In genomic region chr4:120805816-120806215, GRCm38 (mm10) we compare ENCODE assay signal across 23 mouse cellular contexts. TPM values are rescaled to one million over a fixed set of nuclear protein-coding genes. Genes with fewer than 3 reads are reported as not detected.
DNase-seq lines count a peak whose midpoint lies in the region; ATAC-seq and TF ChIP-seq lines count a peak whose summit lies in the region.
"Had no signal": no experiment of that assay in that cellular context is flagged by ENCODE, and none has a peak within 500 bp of the region (broad histone marks: within the 10 kb centered on the region; RNA-seq: fewer than 3 reads in every experiment).

No protein-coding gene starts in this region.

- TF ChIP-seq POLR2A in liver, adult 2 months (IDR thresholded peaks at IDR 0.05; ENCODE audit: extremely low read depth, insufficient read depth, low read length), result no peak

- intact Hi-C loops in heart, postnatal 10 days (cut with DNase I), result no loop called here

- H3K9ac ChIP-seq in heart, postnatal 0 days (replicated peaks; ENCODE audit: low read depth, low read length), result no peak overlapping the region
- no peak overlapping the region for H3K9ac ChIP-seq in liver, adult 2 months (ENCODE audit: low read depth, low read length)
- H3K9ac ChIP-seq in midbrain, postnatal 0 days (replicated peaks; ENCODE audit: low read length, poor library complexity, severe bottlenecking), result no peak overlapping the region
- H3K9ac ChIP-seq: intestine, embryonic 15.5 days; limb, embryonic 12.5 days; lung, embryonic 14.5 days; midbrain, embryonic 12.5 days had no signal

- DNase-seq in heart, adult 11 months, result peak; percentile 82
- DNase-seq in heart, embryonic 10.5 days (ENCODE audit: low spot score), result no peak
- DNase-seq in heart, postnatal 0 days (ENCODE audit: low spot score), result no peak
- DNase-seq in heart, postnatal 10 days, result no peak
- DNase-seq in liver, adult 2 months (ENCODE audit: extremely low read depth, low read depth, low spot score), result peak; percentile 88
- no peak for DNase-seq in liver
- peak; percentile 61 for DNase-seq in yolk sac, embryonic 10.5 days (ENCODE audit: low spot score)
- DNase-seq in midbrain, postnatal 0 days (ENCODE audit: low spot score), result no peak
- DNase-seq: adrenal gland, postnatal 25 days; cerebellum, adult 9-10 months; kidney, postnatal 4 days; lung, embryonic 14.5 days had no signal

- no peaks in the 10 kb centered on the region for H3K27me3 ChIP-seq in heart, embryonic 10.5 days (ENCODE audit: insufficient read depth, poor library complexity, severe bottlenecking)
- H3K27me3 ChIP-seq in heart, postnatal 0 days (ENCODE audit: control insufficient read depth, insufficient read depth, low read length), result no peaks in the 10 kb centered on the region
- H3K27me3 ChIP-seq in liver, adult 2 months (ENCODE audit: control insufficient read depth, insufficient read depth, low read length), result no peaks in the 10 kb centered on the region
- no peaks in the 10 kb centered on the region for H3K27me3 ChIP-seq in midbrain, postnatal 0 days (ENCODE audit: insufficient read depth, low read length)
- H3K27me3 ChIP-seq: intestine, embryonic 15.5 days; limb, embryonic 12.5 days; midbrain, embryonic 12.5 days had no signal

- peak overlapping the region; percentile 15; the same call in 1 of the 2 replicates for H3K4me2 ChIP-seq in heart, postnatal 0 days (ENCODE audit: low read depth, low read length)
- H3K4me2 ChIP-seq in midbrain, postnatal 0 days (ENCODE audit: low read depth, low read length, poor library complexity, severe bottlenecking), result no peak overlapping the region
- H3K4me2 ChIP-seq: intestine, embryonic 15.5 days; limb, embryonic 12.5 days; lung, embryonic 14.5 days; midbrain, embryonic 12.5 days had no signal

- no peaks in the 10 kb centered on the region for H3K9me3 ChIP-seq in heart, embryonic 10.5 days
- H3K9me3 ChIP-seq in heart, postnatal 0 days (replicated peaks; ENCODE audit: control insufficient read depth, low read length), result no peaks in the 10 kb centered on the region
- no peaks in the 10 kb centered on the region for H3K9me3 ChIP-seq in midbrain, postnatal 0 days (ENCODE audit: low read length)
- H3K9me3 ChIP-seq: hindbrain, embryonic 10.5 days; intestine, embryonic 15.5 days; limb, embryonic 12.5 days; midbrain, embryonic 12.5 days had no signal

- peaks cover 24% of the 10 kb centered on the region; the same call in 1 of the 2 replicates for H3K79me2 ChIP-seq in liver, adult 2 months (ENCODE audit: control insufficient read depth, insufficient read depth, low read length)

- peaks cover 14% of the 10 kb centered on the region; the same call in 1 of the 2 replicates for H3K36me3 ChIP-seq in heart, embryonic 10.5 days
- H3K36me3 ChIP-seq in heart, postnatal 0 days (replicated peaks; ENCODE audit: control insufficient read depth, insufficient read depth, low read length), result no peaks in the 10 kb centered on the region
- no peaks in the 10 kb centered on the region for H3K36me3 ChIP-seq in liver, adult 2 months (ENCODE audit: control insufficient read depth, insufficient read depth, low read length)
- no peaks in the 10 kb centered on the region for H3K36me3 ChIP-seq in midbrain, postnatal 0 days (ENCODE audit: insufficient read depth, low read length)
- H3K36me3 ChIP-seq: intestine, embryonic 15.5 days; midbrain, embryonic 12.5 days had no signal

- no peak for TF ChIP-seq EP300 in heart, postnatal 0 days (IDR thresholded peaks at IDR 0.05; ENCODE audit: low read depth)

- ATAC-seq in heart, postnatal 0 days (ENCODE audit: insufficient read depth, low read depth), result no peak
- ATAC-seq in midbrain, postnatal 0 days (ENCODE audit: low FRiP score), result no peak
- ATAC-seq: forebrain, embryonic 14.5 days; hindbrain, embryonic 16.5 days; intestine, embryonic 15.5 days had no signal

- H3K4me1 ChIP-seq in heart, embryonic 10.5 days, result peaks cover 18% of the 10 kb centered on the region
- peaks cover 38% of the 10 kb centered on the region for H3K4me1 ChIP-seq in heart, postnatal 0 days (ENCODE audit: control insufficient read depth, insufficient read depth)
- peaks cover 35% of the 10 kb centered on the region for H3K4me1 ChIP-seq in liver, adult 2 months (ENCODE audit: control insufficient read depth, insufficient read depth, low read length)
- H3K4me1 ChIP-seq in midbrain, postnatal 0 days (ENCODE audit: insufficient read depth, low read length), result no peaks in the 10 kb centered on the region
- H3K4me1 ChIP-seq: hindbrain, embryonic 10.5 days; midbrain, embryonic 12.5 days had no signal

- no peak overlapping the region for H3K27ac ChIP-seq in heart, embryonic 10.5 days
- 0 out of 2 replicates have a peak overlapping the region, but pooled peaks have one; percentile 20 for H3K27ac ChIP-seq in heart, postnatal 0 days (ENCODE audit: low read depth)
- peak overlapping the region; percentile 64 for H3K27ac ChIP-seq in liver, adult 2 months (replicated peaks; ENCODE audit: insufficient read depth, low read depth, low read length)
- no peak overlapping the region for H3K27ac ChIP-seq in midbrain, postnatal 0 days (ENCODE audit: low read depth, low read length)
- H3K27ac ChIP-seq: hindbrain, embryonic 10.5 days; intestine, embryonic 15.5 days; limb, embryonic 12.5 days; midbrain, embryonic 12.5 days; stomach, postnatal 0 days had no signal

- no peak overlapping the region for H3K4me3 ChIP-seq in heart, embryonic 10.5 days
- H3K4me3 ChIP-seq in heart, postnatal 0 days (ENCODE audit: low read depth, low read length), result no peak overlapping the region
- H3K4me3 ChIP-seq in liver, adult 2 months (ENCODE audit: insufficient read depth, low read depth, low read length), result no peak overlapping the region
- no peak overlapping the region for H3K4me3 ChIP-seq in midbrain, postnatal 0 days (ENCODE audit: low read depth, low read length)
- H3K4me3 ChIP-seq: hindbrain, embryonic 10.5 days; intestine, embryonic 15.5 days; limb, embryonic 12.5 days; midbrain, embryonic 12.5 days had no signal

- TF ChIP-seq CTCF in heart, postnatal 0 days (IDR thresholded peaks at IDR 0.05; ENCODE audit: low read depth), result no peak
- TF ChIP-seq CTCF in liver, adult 2 months (IDR thresholded peaks at IDR 0.05; ENCODE audit: low read depth, low read length), result no peak
- no peak for TF ChIP-seq CTCF in midbrain, postnatal 0 days (IDR thresholded peaks at IDR 0.05)

RNA-seq across cellular contexts. Expression of gene Nfyc, which starts 25.6 kb away (rescaled TPM):
- polyA plus RNA-seq in heart, embryonic 10.5 days (2016; fragmentation: Nextera tagmentation; extraction: Ambion mirVana), result 111 and 117 TPM in 2 replicates
- total RNA-seq in heart, postnatal 0 days (2014; rRNA removed; ENCODE audit: low replicate concordance), result 165 and 174 TPM in 2 replicates
- 84.4 and 91.1 TPM in 2 replicates for polyA plus RNA-seq in heart, postnatal 0 days (2015; fragmentation: Nextera tagmentation; extraction: Ambion mirVana)
- total RNA-seq in heart, postnatal 10 days (2021), result 10 to 100 TPM; 75.4 to 78.0 TPM
- total RNA-seq in liver, adult 2 months (2014; rRNA removed), result 21.5 and 25.2 TPM in 2 replicates
- 70.3 and 73.6 TPM in 2 replicates for polyA plus RNA-seq in liver, adult 2 months (2012; rRNA removed)
- 85.1 and 87.8 TPM in 2 replicates for total RNA-seq in midbrain, postnatal 0 days (2014; rRNA removed)
- polyA plus RNA-seq in midbrain, postnatal 0 days (2015; fragmentation: Nextera tagmentation; extraction: Ambion mirVana), result 60.5 and 65.8 TPM in 2 replicates

RNA-seq across cellular contexts. Expression of gene Rims3, which starts 48.8 kb away (rescaled TPM):
- 1.8 and 3.4 TPM in 2 replicates for polyA plus RNA-seq in heart, embryonic 10.5 days (2016; fragmentation: Nextera tagmentation; extraction: Ambion mirVana)
- total RNA-seq in heart, postnatal 0 days (2014; rRNA removed; ENCODE audit: low replicate concordance), result 0.04 TPM in 2 replicates
- 0.05 and 0.10 TPM in 2 replicates for polyA plus RNA-seq in heart, postnatal 0 days (2015; fragmentation: Nextera tagmentation; extraction: Ambion mirVana)
- under 1 TPM; 0.10 to 0.17 TPM for total RNA-seq in heart, postnatal 10 days (2021)
- total RNA-seq in liver, adult 2 months (2014; rRNA removed), result 0.65 and 1.0 TPM in 2 replicates
- polyA plus RNA-seq in liver, adult 2 months (2012; rRNA removed), result 0.40 and 0.65 TPM in 2 replicates
- total RNA-seq in midbrain, postnatal 0 days (2014; rRNA removed), result 131 and 140 TPM in 2 replicates
- 34.6 and 37.1 TPM in 2 replicates for polyA plus RNA-seq in midbrain, postnatal 0 days (2015; fragmentation: Nextera tagmentation; extraction: Ambion mirVana)
- total RNA-seq: granulocyte monocyte progenitor cell, adult 5-6 weeks had no signal

RNA-seq across cellular contexts. Expression of gene Kcnq4, which starts 57.4 kb away (rescaled TPM):
- 1.1 and 1.7 TPM in 2 replicates for polyA plus RNA-seq in heart, embryonic 10.5 days (2016; fragmentation: Nextera tagmentation; extraction: Ambion mirVana)
- total RNA-seq in heart, postnatal 0 days (2014; rRNA removed; ENCODE audit: low replicate concordance), result 0.85 and 2.9 TPM in 2 replicates
- polyA plus RNA-seq in heart, postnatal 0 days (2015; fragmentation: Nextera tagmentation; extraction: Ambion mirVana), result 0.57 and 0.78 TPM in 2 replicates
- total RNA-seq in heart, postnatal 10 days (2021), result 1 to 10 TPM; 3.3 to 3.5 TPM
- total RNA-seq in liver, adult 2 months (2014; rRNA removed), result 0.28 and 0.34 TPM in 2 replicates
- 0.57 and 0.58 TPM in 2 replicates for polyA plus RNA-seq in liver, adult 2 months (2012; rRNA removed)
- total RNA-seq in midbrain, postnatal 0 days (2014; rRNA removed), result 8.2 and 9.8 TPM in 2 replicates
- polyA plus RNA-seq in midbrain, postnatal 0 days (2015; fragmentation: Nextera tagmentation; extraction: Ambion mirVana), result 4.2 and 4.6 TPM in 2 replicates
- total RNA-seq: granulocyte monocyte progenitor cell, adult 5-6 weeks; megakaryocyte, adult 5-6 weeks; monocyte, adult 5-6 weeks; neutrophil, adult 5-6 weeks had no signal

Comparison
In these comparisons a context has a peak if more than half of its experiments do, and no peak if none do; other contexts are left out.
1. DNase-seq: peak in heart, adult 11 months (single experiment), liver, adult 2 months (single experiment) and yolk sac, embryonic 10.5 days (single experiment); none in heart, embryonic 10.5 days (single experiment), heart, postnatal 0 days (single experiment), heart, postnatal 10 days (0 of 2), liver (single experiment) and midbrain, postnatal 0 days (single experiment).
2. H3K27ac ChIP-seq: peak in heart, postnatal 0 days (single experiment) and liver, adult 2 months (single experiment); none in heart, embryonic 10.5 days (single experiment) and midbrain, postnatal 0 days (single experiment).
3. RNA of gene Rims3, which starts 48.8 kb away (total RNA-seq): 131 to 140 TPM in midbrain, postnatal 0 days; 0.65 to 1.0 TPM in liver, adult 2 months, 0.10 to 0.17 TPM in heart, postnatal 10 days and 0.04 TPM in heart, postnatal 0 days; every median in the first group is over 10 times any median in the second.